Mouse (Mus musculus): ENCODE data around the gene Cdhr1.

DNA sequence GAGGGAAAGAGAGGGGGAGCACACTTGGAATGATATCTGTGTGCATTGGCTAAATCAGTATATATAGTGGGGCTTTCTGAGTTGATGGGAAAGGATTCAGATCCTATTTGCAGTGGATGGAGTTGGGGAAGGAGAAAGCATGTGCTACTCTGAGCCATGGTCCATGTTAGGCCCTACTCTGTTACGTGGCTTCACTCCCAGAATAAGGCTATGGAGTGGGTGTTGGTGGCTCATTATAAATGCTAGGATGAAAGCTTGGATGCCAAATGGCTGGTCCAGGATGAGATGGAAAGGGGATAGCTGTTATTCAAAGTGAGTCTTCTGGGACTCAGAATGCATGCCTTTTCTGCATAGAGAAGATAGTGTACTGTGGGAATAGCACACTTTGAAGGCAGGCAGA lies 17.4 kb downstream of the Cdhr1 start:
- TF ChIP-seq CTCF (IDR thresholded peaks at IDR 0.05; ENCODE audit: low read depth, low read length) (no peak), POLR2A (IDR thresholded peaks at IDR 0.05; ENCODE audit: extremely low read depth, insufficient read depth, low read length) (no peak)

Measured in liver, adult 2 months (tissue).